Mouse (Mus musculus) midbrain, embryonic 14.5 days (tissue): Measurements from ENCODE around the gene Umad1. TPM values are rescaled to one million over a fixed set of nuclear protein-coding genes. Genes with fewer than 3 reads are reported as not detected.

Experiments
- ATAC-seq: fragments of 200-750 bp; cut with Nextera tagmentation; 2 replicates; pipeline ENCODE4 v1.8.0; 2017; ENCODE audit warnings: moderate number of reproducible peaks, moderate library complexity; ENCODE audit not compliant: low FRiP score, low TSS enrichment
- DNase-seq: peaks from one replicate; pipeline ENCODE4 v3.0.0-alpha.2; 2015
- H3K27ac ChIP-seq: fragments of 300-500 bp; sonication (generic); replicated peaks from 2 replicates; pipeline ENCODE4 v1.5.1; 2014; ENCODE audit warnings: mild to moderate bottlenecking, low read depth, low read length, moderate library complexity
- H3K27me3 ChIP-seq: fragments of 300-500 bp; sonication (generic); 2 replicates; pipeline ENCODE4 v1.6.1; 2014; ENCODE audit warnings: low read length, control low read depth, mixed read lengths; ENCODE audit not compliant: control insufficient read depth, insufficient read depth
- H3K36me3 ChIP-seq: fragments of 300-500 bp; sonication (generic); 2 replicates; pipeline ENCODE4 v1.6.1; 2014; ENCODE audit warnings: low read length, control low read depth; ENCODE audit not compliant: control insufficient read depth, insufficient read depth
- H3K4me1 ChIP-seq: fragments of 300-500 bp; sonication (generic); 2 replicates; pipeline ENCODE4 v1.6.1; 2014; ENCODE audit warnings: mild to moderate bottlenecking, antibody characterized with exemption, low read length, control low read depth; ENCODE audit not compliant: control insufficient read depth, insufficient read depth
- H3K4me2 ChIP-seq: fragments of 300-500 bp; sonication (generic); 2 replicates; pipeline ENCODE4 v1.6.1; 2014; ENCODE audit warnings: mild to moderate bottlenecking, low read length, moderate library complexity
- H3K4me3 ChIP-seq: fragments of 300-500 bp; sonication (generic); replicated peaks from 2 replicates; pipeline ENCODE4 v1.5.1; 2014; ENCODE audit warnings: low read depth, low read length
- H3K9ac ChIP-seq: fragments of 300-500 bp; sonication (generic); replicated peaks from 2 replicates; pipeline ENCODE4 v1.6.1; 2014; ENCODE audit warnings: mild to moderate bottlenecking, low read length, moderate library complexity
- H3K9me3 ChIP-seq: fragments of 300-500 bp; sonication (generic); 2 replicates; pipeline ENCODE4 v1.6.1; 2016; ENCODE audit warnings: low read length, control low read depth, mixed read lengths; ENCODE audit not compliant: control insufficient read depth
- WGBS: fragments of 180-500 bp; shearing (Covaris S2); extraction: QIAGEN DNeasy Blood & Tissue Kit; methylation state at CpG from one replicate; pipeline ENCODE4 v1.1.7; 2014; 5-methylcytosine and 5-hydroxymethylcytosine counted together
- polyA plus RNA-seq: library from polyadenylated mRNA; unstranded; fragments of >200 nt; fragmentation: Nextera tagmentation; extraction: Ambion mirVana; gene quantifications from 2 replicates; pipeline ENCODE4 v1.2.1, GENCODE M21; 2014

Umad1 gene
- polyA plus RNA-seq, 1 experiment from 2014 or later = 57.2 TPM

GRCm38 (mm10) chr6:8336487-8337390 lies 77.7 kb downstream of the Umad1 start:
- no peaks in the 10 kb centered on the region for H3K27me3 ChIP-seq
- no peak overlapping the region for H3K4me3 ChIP-seq
- no peaks in the 10 kb centered on the region for H3K9me3 ChIP-seq
- H3K4me2 ChIP-seq = no peak overlapping the region
- H3K36me3 ChIP-seq = no peaks in the 10 kb centered on the region
- ATAC-seq = no peak
- WGBS = 88% methylated on average over 9 of the region's 9 CpGs
- H3K9ac ChIP-seq = no peak overlapping the region
- no peak for DNase-seq
- no peaks in the 10 kb centered on the region for H3K4me1 ChIP-seq
- H3K27ac ChIP-seq = no peak overlapping the region

GRCm38 (mm10) chr6:8339453-8339852 lies 80.4 kb downstream of the Umad1 start:
- WGBS = 91% methylated on average over 6 of the region's 6 CpGs
- no peak overlapping the region for H3K4me3 ChIP-seq

GRCm38 (mm10) chr6:8343271-8343670 lies 84.2 kb downstream of the Umad1 start:
- H3K4me2 ChIP-seq = no peak overlapping the region
- H3K27me3 ChIP-seq = no peaks in the 10 kb centered on the region
- H3K36me3 ChIP-seq = no peaks in the 10 kb centered on the region
- no peaks in the 10 kb centered on the region for H3K9me3 ChIP-seq
- no peak for DNase-seq
- no peak for ATAC-seq
- no peaks in the 10 kb centered on the region for H3K4me1 ChIP-seq
- no peak overlapping the region for H3K4me3 ChIP-seq
- 95% methylated on average over 4 of the region's 4 CpGs for WGBS
- H3K27ac ChIP-seq = no peak overlapping the region
- H3K9ac ChIP-seq = no peak overlapping the region

More at GRCm38 (mm10) chr6:8339453-8339852, 80.4 kb downstream of the Umad1 start:
- Histone ChIP-seq H3K36me3 (no peaks in the 10 kb centered on the region), H3K4me2 (no peak overlapping the region), H3K27me3 (no peaks in the 10 kb centered on the region), H3K9ac (no peak overlapping the region), H3K9me3 (no peaks in the 10 kb centered on the region), H3K27ac (no peak overlapping the region), H3K4me1 (no peaks in the 10 kb centered on the region)
- no peak for DNase-seq
- no peak for ATAC-seq

- Histone ChIP-seq H3K27ac (no peak overlapping the region), H3K4me2 (no peak overlapping the region), H3K9me3 (no peaks in the 10 kb centered on the region), H3K27me3 (no peaks in the 10 kb centered on the region), H3K4me3 (no peak overlapping the region), H3K4me1 (no peaks in the 10 kb centered on the region), H3K9ac (no peak overlapping the region), H3K36me3 (no peaks in the 10 kb centered on the region)
- DNase-seq (no peak), ATAC-seq (no peak)
- 77% methylated on average over 5 of the region's 5 CpGs for WGBS
These were observed 86.2 kb downstream of the Umad1 start for GRCm38 (mm10) chr6:8345219-8345856.

GRCm38 (mm10) chr6:8347154-8347553 lies 88.1 kb downstream of the Umad1 start:
- Histone ChIP-seq H3K27me3 (no peaks in the 10 kb centered on the region), H3K9ac (no peak overlapping the region), H3K4me3 (no peak overlapping the region), H3K4me1 (no peaks in the 10 kb centered on the region), H3K9me3 (no peaks in the 10 kb centered on the region), H3K4me2 (no peak overlapping the region), H3K27ac (no peak overlapping the region), H3K36me3 (no peaks in the 10 kb centered on the region)
- ATAC-seq = no peak
- 98% methylated on average over 2 of the region's 2 CpGs for WGBS
- DNase-seq = no peak

DNA sequence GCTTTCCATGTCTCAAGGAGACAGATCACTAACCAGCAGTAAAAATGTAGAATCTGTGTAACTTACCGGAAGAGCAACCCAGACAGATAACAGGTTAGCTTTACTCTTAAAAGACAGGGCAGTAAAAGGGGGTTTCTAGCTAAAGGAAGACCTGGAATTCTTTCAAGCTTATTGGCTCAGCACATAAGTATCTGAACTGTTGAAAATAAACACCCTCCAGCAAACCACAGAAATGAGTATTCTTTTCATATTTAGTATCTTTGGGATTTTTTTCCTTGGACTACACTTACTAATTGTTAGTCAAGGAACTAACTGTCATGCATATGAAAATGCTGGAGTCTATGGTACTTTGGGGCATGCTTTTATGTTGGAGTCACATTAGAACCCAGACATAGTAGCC lies 89.3 kb downstream of the Umad1 start:
- H3K9me3 ChIP-seq = no peaks in the 10 kb centered on the region
- no peak overlapping the region for H3K9ac ChIP-seq
- H3K4me3 ChIP-seq = no peak overlapping the region
- peaks cover 12% of the 10 kb centered on the region; the same call in 1 of the 2 replicates for H3K4me1 ChIP-seq
- no peak for DNase-seq
- no peak overlapping the region for H3K27ac ChIP-seq
- no peaks in the 10 kb centered on the region for H3K36me3 ChIP-seq
- 88% methylated on average over 1 of the region's 1 CpGs for WGBS
- H3K4me2 ChIP-seq = no peak overlapping the region
- no peaks in the 10 kb centered on the region for H3K27me3 ChIP-seq
- ATAC-seq = no peak

GRCm38 (mm10) chr6:8349060-8349670 lies 90.1 kb downstream of the Umad1 start:
- 95% methylated on average over 2 of the region's 2 CpGs for WGBS

GRCm38 (mm10) chr6:8351507-8351906 lies 92.4 kb downstream of the Umad1 start:
- Histone ChIP-seq H3K9ac (no peak overlapping the region), H3K27me3 (no peaks in the 10 kb centered on the region), H3K36me3 (no peaks in the 10 kb centered on the region), H3K9me3 (no peaks in the 10 kb centered on the region), H3K4me1 (peaks cover 21% of the 10 kb centered on the region), H3K27ac (no peak overlapping the region), H3K4me2 (no peak overlapping the region), H3K4me3 (no peak overlapping the region)
- DNase-seq (no peak), ATAC-seq (no peak)
- 85% methylated on average over 2 of the region's 2 CpGs for WGBS

More at GRCm38 (mm10) chr6:8349060-8349670, 90.1 kb downstream of the Umad1 start:
- Histone ChIP-seq H3K36me3 (no peaks in the 10 kb centered on the region), H3K27ac (no peak overlapping the region), H3K9me3 (no peaks in the 10 kb centered on the region), H3K9ac (no peak overlapping the region), H3K4me1 (peaks cover 20% of the 10 kb centered on the region), H3K27me3 (no peaks in the 10 kb centered on the region), H3K4me2 (no peak overlapping the region), H3K4me3 (no peak overlapping the region)
- ATAC-seq = no peak
- DNase-seq = no peak
